Mouse (Mus musculus) MEL (cell line): ENCODE data around the gene Dhrs7.

Experiments
- BHLHE40 ChIP-seq: IDR thresholded peaks from 2 replicates; pipeline ENCODE4 v1.6.1; 2012; ENCODE audit warnings: low read depth, mild to moderate bottlenecking, inconsistent platforms, low read length, improper control_type of control experiment, borderline replicate concordance
- CTCF ChIP-seq, 3 experiments: IDR thresholded peaks in 2 of 3; conservative IDR thresholded peaks in 1 of 3; 2 replicates each; pipeline ENCODE4 v1.5.1; 2011 to 2012; ENCODE audit warnings: low read length in 3 of 3, low read depth in 2 of 3, mild to moderate bottlenecking in 2 of 3, improper control_type of control experiment in 1 of 3, inconsistent platforms in 1 of 3, mixed read lengths in 1 of 3, moderate library complexity in 1 of 3; ENCODE audit not compliant: control insufficient read depth in 1 of 3, insufficient read depth in 1 of 3, poor library complexity in 1 of 3, severe bottlenecking in 1 of 3
- E2F4 ChIP-seq: IDR thresholded peaks from 2 replicates; pipeline ENCODE4 v1.6.1; 2011; ENCODE audit warnings: low read depth, low read length, improper control_type of control experiment, borderline replicate concordance
- MAFK ChIP-seq: IDR thresholded peaks from 2 replicates; pipeline ENCODE4 v1.6.1; 2011; ENCODE audit warnings: low read depth, mild to moderate bottlenecking, low read length, improper control_type of control experiment, borderline replicate concordance
- NRF1 ChIP-seq: IDR thresholded peaks from 2 replicates; pipeline ENCODE4 v1.6.1; 2014; ENCODE audit warnings: low read depth, mild to moderate bottlenecking, inconsistent platforms, low read length, improper control_type of control experiment, moderate library complexity; ENCODE audit not compliant: poor library complexity, insufficient read depth, severe bottlenecking
- POLR2A ChIP-seq, 2 experiments: IDR thresholded peaks; 2 replicates each; pipeline ENCODE4 v1.6.1; 2011 to 2012; ENCODE audit warnings: low read length in 2 of 2, mild to moderate bottlenecking in 2 of 2, control low read depth in 1 of 2, improper control_type of control experiment in 1 of 2, low read depth in 1 of 2, moderate library complexity in 1 of 2; ENCODE audit not compliant: control insufficient read depth in 1 of 2, insufficient read depth in 1 of 2, poor library complexity in 1 of 2
- USF1 ChIP-seq: IDR thresholded peaks from 2 replicates; pipeline ENCODE4 v1.6.1; 2014; ENCODE audit warnings: low read depth, mild to moderate bottlenecking, inconsistent platforms, low read length, improper control_type of control experiment, moderate library complexity
- ZNF384 ChIP-seq: IDR thresholded peaks from 2 replicates; pipeline ENCODE4 v1.6.1; 2012; ENCODE audit warnings: low read depth, mild to moderate bottlenecking, inconsistent platforms, low read length, improper control_type of control experiment

DNA sequence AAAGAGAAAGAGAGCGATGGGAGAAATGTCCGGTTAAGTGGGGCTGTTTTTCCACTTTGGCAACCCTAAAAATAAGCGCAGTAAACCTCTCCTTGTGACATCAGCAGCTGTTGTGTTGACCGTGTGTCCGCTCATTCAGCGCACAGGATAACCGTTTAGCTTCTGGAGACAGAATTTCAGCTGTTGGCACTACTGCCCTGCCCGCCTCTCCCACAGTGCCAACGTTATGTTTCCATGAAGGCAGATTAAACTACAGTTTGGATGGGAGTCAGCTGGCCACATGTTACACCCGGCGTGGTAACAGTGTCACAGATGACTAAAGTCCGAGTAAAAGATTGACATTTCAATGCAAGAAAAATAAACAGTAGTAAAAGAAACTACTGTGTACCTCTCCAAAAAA, 29.7 kb upstream of the Dhrs7 start:
- no peak for TF ChIP-seq POLR2A (IDR thresholded peaks at IDR 0.05; ENCODE audit: control insufficient read depth in 1 of 2, insufficient read depth in 1 of 2, low read depth in 1 of 2, low read length in 2 of 2, poor library complexity in 1 of 2)
- TF ChIP-seq CTCF (IDR thresholded peaks at IDR 0.05 in 2 of 3, conservative IDR thresholded peaks at IDR 0.05 in 1 of 3; ENCODE audit: control insufficient read depth in 1 of 3, insufficient read depth in 1 of 3, low read depth in 2 of 3, low read length in 3 of 3, poor library complexity in 1 of 3, severe bottlenecking in 1 of 3): no peak
- no peak for TF ChIP-seq USF1
- no peak for TF ChIP-seq E2F4
- TF ChIP-seq BHLHE40: no peak
- TF ChIP-seq ZNF384: no peak
- no peak for TF ChIP-seq MAFK
- no peak for TF ChIP-seq NRF1
